Mouse (Mus musculus): Measurements from ENCODE around the gene Taar9.
"Not testable (repeated sequence)": the region's sequence is repeated elsewhere in the genome, so short reads cannot be mapped to it uniquely, and the experiment has no call there.

The Taar9 gene

DNA sequence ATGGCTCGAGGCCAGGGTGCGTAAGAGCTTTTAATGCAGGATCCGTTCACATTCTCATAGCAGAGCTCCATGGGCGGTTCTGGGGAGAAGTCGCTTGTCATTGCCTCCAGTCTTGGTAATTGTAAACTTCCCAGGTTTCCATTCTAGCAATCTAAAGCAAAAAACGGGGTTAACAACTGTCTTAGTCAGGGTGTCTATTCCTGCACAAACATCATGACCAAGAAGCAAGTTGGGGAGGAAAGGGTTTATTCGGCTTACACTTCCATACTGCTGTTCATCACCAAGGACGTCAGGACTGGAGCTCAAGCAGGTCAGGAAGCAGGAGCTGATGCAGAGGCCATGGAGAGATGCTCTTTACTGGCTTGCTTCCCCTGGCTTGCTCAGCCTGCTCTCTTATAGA is at the start of gene Taar9:
Taar9 (minus strand) TSS at position 101 of the 400 bp plus-strand sequence.
- DNase-seq (ENCODE audit: low spot score in 2 of 2) = not testable (repeated sequence)

DNA sequence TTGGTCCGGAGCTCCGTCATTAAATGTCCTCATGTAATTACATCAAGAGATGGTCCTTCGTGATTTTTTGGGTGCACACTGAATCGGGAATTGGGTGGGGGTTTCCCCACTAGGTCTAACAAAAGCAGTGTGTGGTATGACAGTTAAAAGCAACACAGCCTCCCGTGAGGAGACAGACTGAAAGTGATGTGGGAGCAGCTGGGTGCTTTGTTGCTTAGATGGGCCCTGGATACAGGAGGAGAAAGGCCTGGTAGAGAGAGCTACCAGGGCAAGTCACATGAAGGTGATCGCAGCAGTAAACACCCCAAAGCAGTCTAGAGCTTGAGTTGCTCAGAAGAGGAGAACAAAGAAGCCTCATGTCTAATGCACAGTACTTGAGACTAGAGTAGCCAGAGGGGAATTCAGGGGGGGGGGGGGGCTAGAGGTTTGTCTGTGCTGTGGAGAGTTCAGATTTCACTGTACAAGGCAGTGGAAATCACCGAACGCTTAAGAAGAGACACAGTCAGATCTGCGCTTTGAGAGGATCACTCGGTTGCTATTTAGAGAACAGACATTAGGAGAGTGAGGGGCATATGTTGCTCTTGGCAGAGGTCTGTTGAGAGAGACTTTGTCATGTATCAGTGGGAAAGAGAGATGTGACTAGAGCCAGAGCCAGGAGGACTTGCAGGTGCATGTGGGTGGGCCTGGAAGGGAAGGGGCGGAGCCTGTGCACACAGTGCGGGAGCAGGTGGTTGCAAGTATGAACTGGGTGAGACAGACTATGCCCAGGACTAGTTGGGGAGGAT is 49.3 kb upstream of the Taar9 start:
- DNase-seq (ENCODE audit: low spot score in 2 of 2) = no peak

DNA sequence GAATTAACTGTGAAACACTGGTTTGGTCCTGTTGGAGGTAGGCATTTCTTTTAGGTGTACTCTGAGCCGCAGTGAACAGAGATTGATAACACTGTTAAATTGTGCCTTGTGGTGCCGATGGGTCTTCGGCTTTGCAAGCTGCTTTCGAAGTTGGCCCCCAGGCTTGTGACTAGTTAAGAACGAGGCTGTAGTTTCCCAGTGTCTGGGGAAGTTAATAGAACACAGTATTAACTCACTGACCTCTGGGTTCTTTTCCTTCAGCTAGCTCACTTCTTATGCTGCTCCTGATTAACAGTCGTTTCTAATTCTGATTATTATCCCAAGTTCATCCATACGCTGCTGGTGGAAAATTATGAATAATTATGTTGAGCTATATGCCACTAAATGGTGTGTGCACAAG is 40.8 kb upstream of the Taar9 start:
- DNase-seq (ENCODE audit: low spot score in 2 of 2) = no peak

DNA sequence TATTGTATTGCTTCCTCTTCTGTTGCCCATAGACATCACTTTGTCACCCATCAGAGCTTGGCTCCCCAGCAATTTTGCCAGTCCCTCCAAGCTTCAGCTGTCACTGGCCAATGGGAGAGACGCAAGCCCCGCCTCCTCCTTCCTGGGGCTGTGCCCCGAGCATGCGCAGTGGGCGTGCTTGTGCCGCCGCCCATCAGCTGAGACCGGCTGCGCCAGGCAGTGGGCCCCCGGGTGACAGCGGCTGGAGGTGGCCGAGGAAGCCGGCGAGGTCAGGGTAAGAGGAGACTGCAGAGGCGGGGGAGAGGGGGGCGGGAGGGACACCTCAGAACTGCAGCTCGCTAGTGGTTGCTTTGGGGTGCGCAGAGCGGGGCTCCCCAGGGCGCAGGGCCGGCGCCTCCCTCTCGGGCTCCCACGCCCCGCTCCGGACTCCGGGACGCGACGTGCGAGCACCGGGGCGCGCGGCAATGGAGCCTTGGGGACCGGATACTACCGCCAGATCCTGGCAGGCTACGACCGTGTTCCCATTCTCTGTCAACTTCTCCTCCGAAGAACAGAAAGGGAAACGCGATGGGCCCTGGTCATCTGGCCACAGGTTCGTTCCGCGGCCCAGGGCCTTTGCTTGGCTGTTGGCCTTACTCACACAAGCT is 39.9 kb upstream of the Taar9 start, which contains the start of gene Stx7:
Stx7 (plus strand) TSS at position 168 of the 647 bp plus-strand sequence.
- peak; percentile 67 to 84 for DNase-seq (ENCODE audit: low spot score in 2 of 2)

DNA sequence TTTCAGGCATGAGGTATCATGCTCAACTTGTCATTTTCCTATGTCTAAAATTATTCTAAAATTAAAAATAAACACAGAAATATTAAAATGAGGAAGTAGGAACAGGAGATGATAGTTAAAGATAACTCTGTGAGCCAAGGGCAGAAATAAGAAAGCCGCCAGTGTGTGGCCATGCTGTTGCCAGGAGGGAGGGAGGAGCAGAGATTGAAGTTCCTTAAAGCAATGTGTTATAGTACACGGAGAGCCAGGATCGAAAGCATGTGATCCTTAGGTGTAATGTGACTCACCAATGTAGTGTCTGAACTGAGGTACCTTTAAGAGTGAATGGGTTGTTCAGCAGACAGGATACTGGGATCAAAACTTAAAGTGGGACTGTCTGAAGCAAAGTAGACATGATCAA is 33.4 kb upstream of the Taar9 start:
- no peak for DNase-seq (ENCODE audit: low spot score in 2 of 2)

DNA sequence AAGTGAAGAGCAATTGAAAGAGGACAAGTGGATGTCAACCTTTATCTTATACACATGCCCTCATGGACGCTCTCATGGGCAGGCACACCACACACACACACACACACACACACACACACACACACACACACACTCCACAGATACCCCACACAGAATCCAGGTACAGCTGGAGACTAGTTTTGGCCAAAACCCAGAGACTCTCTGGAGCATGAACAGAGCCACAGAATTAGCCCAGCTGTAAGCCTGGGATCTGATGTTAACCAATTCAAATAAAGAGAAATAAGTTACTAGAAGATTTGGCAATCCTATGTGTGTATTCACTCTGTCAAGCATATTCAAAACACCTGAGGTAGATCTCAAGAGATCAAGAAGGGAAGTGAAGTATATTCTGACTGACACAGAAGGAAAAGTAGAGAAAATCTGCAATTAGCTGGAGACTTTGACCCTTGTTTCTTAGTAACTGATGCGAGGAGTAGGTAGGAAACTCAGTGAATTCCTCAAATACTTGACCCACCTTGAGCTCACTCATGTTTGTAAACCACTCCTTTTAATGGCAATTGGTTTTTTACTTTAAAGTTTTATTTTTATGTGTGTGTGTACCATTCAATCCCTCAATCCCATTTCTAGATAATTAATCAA is 29.4 kb upstream of the Taar9 start:
- no peak for DNase-seq (ENCODE audit: low spot score in 2 of 2)

DNA sequence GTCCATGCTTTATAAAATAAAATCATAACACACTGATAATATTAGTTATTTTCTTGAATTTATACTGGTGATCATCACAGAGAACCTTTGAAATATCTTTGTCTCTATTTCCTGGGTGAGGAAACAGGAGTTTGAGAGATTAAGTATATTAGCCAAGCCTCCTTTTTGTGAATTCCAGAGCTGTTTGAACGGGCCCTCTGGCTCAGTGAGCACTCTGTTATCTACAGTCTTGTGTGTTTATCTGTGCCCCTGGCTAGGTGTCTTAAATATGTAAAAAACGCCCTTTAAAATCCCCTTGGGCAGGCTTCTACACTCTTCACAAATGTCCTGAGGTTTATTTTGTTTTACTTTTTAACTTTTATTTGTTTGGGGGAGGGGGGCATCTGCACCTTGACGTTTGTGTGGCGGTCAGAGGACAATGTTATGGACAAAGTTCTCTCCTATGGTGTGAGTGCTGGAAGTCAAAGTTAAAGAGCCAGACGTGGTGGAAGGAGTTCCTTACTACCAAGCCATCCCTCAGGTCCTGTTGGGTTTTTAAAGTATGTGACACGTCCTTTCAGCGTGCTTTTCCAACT is 24.8 kb upstream of the Taar9 start:
- no peak for DNase-seq (ENCODE audit: low spot score in 2 of 2)

DNA sequence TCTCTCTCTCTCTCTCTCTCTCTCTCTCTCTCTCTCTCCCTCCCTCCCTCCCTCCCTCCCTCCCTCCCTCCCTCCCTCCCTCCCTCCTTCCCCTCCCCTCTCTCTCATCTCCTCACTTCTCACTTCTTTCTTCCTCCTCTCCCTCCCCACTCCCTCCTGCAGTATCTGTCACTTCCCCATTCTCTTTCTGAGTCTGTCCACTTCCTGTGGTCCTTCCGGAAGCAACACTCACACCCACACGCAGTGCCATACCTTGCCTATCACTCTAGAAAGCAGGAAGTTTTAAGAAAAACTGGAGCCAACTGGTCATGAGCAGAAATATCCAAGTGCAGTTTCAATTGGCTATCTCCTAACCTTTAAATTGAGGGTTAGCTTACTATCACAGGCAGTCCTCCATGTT is 23.8 kb upstream of the Taar9 start:
- no peak for DNase-seq (ENCODE audit: low spot score in 2 of 2)

DNA sequence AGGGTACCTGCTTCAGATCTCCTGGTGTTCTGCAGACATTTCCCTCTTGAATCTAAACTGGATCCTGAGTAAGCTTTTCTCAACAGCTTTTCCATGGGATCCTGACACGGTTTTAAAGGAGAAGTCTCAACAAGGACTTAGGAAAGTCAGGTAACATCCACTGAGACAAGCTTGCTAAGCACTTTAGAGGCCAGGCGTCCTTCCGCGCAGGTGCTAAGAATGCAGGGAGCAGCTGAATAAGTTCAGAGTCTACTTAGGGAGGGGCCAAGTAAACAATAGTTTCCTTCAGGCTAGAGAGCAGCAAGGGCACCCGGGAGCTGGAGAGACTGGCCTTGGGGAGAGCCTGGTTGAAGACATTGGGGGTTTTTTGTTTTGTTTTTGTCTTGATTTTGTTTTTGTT is 22.9 kb upstream of the Taar9 start:
- DNase-seq (ENCODE audit: low spot score in 2 of 2) = no peak

DNA sequence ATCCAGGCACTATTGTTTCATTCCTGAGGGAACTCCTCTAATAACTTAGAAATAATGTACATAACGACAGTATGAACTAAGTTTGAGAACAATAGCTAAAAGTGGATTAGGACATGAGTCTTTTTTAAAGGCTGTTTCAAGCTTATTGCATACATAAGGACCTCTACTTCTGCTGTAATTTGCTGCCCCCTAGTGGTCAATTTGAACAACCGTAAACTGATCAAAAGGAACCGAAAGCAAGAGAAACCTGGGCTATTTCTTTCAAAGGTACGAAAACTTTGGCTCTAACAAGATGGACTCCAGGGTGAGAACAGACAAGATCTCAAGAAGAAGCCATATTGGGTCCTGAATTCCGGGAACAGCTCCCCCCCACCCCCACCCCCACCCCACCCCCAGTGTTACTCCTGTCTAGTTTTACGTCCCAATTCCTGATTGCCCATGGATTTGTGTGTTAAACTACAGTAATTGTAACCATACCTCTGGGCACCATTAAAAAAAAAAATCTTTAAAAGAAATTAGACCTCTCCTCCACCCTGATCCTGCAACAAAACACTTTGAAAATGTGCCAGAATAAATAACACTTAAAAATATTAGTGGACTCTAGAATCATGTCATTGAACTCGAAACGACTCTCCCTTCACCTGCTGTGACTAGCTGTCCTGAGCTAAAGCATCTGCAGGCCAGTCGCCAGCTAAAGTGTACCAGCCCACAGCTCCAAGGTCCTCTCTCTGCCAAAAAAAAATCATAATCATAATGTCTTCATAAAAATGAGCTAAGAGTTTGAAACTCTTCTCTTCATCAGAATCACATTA is 22.3 kb upstream of the Taar9 start:
- peak in 1 of 2 experiments; percentile 23 for DNase-seq (ENCODE audit: low spot score in 2 of 2)

DNA sequence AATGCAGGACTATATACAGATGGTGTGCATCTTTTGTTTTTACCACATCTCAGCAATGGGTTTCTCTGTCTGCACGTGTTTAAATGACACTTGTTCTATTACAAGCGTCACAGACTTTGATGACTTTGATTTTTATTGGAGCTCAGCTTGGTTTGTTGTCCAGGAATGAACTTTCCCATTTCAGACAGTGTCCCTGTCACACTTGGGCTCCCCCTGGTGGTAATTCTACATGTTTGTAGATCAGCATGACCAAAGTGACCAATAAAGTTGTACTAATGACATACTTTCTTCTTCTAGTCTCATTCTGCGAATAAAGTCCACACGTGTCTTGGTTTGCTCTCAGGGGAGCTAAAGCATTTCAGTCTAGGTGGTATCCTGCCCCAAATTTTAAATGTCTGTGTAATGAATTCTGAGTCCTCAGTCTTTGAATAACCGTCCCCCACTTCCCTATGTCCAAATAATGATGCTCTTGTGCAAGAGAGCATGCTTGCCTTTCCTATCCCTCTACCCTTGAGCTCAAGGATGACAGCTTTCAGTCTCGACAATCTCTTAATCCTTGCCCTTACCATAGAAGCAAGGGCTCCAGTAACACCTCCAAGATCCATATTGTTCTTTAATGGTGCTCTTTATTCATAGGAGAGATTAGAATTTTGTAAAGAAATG is 1.9 kb upstream of the Taar9 start:
- no peak for DNase-seq (ENCODE audit: low spot score in 2 of 2)

DNA sequence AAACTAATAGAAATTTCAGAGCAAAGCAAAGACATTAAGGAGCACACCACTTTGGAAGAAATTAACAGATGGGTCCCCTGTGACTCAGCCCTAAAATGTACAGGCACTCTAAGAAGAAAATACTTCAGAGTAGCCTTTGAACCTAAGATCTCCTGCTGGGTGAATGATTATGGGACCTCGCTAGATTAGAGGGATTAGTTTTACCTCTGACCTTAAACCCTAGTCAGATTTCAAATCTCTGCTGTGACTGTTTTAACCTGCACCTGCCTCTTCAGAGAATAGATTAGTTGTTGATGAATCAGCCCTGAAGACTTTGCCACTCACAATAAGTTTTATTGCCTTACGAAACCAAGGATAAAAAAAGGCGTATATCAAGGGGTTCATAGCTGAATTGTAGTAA is 1.1 kb downstream of the Taar9 start:
- no peak for DNase-seq (ENCODE audit: low spot score in 2 of 2)

DNA sequence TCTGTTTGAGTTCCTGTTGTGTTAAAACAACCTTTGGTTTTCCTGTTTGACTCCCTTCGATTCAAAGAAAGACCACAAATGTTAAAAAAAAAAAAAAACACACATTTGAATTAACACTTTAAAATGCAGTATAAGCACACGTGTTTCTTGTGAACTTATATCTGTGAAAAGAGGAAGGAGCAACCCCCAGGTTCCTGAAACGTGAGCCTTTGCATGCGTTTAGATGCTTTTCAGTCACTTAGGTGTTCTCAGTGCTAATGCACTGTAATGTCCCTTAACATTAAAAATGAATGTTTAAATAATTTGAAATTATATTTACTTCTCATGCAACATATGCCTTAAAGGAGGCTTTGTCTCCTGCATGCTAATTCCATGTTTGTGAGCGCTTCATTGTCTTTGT is 1.6 kb downstream of the Taar9 start:
- no peak for DNase-seq (ENCODE audit: low spot score in 2 of 2)

DNA sequence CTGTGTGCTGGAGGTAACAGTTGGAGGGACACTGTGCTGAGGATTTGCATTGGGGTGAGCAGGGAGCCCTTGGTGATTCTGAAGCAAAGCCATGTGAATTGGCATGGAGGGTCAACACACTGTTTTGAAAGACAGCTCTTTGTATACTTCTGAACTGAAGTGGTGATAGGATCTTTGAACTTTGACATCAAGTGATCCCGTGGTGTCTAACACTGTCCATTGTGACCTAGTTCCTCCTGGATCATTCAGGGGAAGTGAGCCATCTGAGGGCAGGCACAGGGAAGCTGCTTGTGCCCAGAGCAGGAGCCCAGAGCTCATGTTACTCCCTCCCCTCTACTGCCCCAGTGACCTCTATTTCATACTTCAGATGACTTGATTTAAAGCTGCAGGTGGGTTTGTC is 6.0 kb downstream of the Taar9 start:
- DNase-seq (ENCODE audit: low spot score in 2 of 2) = not testable (repeated sequence)

DNA sequence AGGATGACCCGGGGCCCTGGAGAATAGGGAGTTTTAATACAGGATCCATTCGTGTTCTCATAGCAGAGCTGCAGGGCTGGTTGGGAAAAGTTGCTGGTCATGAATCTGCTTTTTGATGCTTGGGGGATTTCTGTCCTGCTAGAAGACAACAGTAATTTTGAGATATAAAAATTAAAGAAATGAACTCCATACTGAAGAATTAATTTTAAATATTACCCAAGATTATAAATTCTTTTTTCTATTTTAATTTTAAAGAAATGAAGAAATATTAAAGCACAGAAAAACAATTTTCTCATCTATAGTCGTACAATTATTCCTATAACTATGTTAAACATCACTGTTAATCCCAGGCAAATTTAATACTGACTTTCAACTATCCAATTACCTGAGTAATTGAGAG is 7.5 kb downstream of the Taar9 start, which contains the start of gene Taar8c:
Taar8c (minus strand) TSS at position 101 of the 400 bp plus-strand sequence.
- DNase-seq (ENCODE audit: low spot score in 2 of 2) = not testable (repeated sequence)

DNA sequence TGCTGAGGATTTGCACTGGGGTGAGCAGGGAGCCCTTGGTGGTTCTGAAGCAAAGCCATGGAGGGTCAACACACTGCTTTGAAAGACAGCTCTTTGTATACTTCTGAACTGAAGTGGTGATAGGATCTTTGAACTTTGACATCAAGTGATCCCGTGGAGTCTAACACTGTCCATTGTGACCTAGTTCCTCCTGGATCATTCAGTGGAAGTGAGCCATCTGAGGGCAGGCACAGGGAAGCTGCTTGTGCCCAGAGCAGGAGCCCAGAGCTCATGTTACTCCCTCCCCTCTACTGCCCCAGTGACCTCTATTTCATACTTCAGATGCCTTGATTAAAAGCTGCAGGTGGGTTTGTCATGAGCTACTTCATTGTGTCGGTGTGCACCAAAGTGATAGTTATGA is 12.3 kb downstream of the Taar9 start:
- DNase-seq (ENCODE audit: low spot score in 2 of 2) = not testable (repeated sequence)

DNA sequence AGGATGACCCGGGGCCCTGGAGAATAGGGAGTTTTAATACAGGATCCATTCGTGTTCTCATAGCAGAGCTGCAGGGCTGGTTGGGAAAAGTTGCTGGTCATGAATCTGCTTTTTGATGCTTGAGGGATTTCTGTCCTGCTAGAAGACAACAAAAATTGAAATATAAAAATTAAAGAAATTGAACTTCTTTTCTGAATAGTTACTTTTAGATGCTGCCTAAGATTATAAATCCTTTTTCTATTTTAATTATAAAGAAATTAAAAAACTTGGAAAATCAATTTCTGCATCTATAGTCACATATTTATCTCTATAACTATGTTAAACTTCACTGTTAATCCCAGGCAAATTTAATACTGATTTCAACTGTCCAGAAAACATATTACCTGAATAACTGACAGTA is 17.1 kb downstream of the Taar9 start, which contains the start of gene Taar8b:
Taar8b (minus strand) TSS at position 101 of the 400 bp plus-strand sequence.
- no peak for DNase-seq (ENCODE audit: low spot score in 2 of 2)

DNA sequence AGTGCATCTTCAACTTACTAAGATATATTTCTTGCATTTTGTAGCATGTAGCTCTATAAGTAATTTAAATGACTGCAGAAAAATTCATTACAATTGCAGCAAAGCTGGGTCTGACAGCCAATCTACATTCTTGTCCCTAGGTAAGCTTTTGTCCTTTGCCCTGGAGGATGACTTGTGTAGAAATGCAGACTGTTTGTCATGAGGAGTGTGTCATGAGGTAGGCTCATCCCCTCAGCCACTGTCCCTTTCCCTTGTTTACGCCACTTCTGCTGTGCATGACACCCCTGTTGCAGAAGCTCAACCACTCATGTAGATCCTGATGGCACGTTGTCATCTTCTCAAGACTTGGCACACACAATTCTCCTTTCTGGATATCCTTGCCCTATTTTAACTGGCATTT is 22.2 kb downstream of the Taar9 start:
- no peak for DNase-seq (ENCODE audit: low spot score in 2 of 2)

DNA sequence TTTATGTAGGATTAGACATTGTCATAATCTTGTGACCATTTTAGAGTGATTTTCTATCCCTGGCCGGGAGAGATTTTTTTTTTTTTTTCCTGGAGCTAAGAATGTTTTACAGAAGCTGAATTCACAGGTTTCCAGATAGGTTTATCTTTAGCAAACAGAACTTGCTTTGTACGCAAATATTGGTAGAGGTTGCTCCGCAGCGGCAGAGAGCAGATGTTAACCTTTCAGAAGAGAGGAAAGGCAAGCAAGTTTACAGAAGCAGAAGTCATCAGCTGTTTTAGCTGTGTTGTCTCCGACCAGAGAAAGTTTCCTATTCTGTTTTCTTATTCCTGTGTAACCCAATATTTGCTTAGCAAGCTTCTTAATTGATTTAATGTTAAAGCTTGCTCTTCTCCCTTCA is 22.8 kb downstream of the Taar9 start:
- no peak for DNase-seq (ENCODE audit: low spot score in 2 of 2)

DNA sequence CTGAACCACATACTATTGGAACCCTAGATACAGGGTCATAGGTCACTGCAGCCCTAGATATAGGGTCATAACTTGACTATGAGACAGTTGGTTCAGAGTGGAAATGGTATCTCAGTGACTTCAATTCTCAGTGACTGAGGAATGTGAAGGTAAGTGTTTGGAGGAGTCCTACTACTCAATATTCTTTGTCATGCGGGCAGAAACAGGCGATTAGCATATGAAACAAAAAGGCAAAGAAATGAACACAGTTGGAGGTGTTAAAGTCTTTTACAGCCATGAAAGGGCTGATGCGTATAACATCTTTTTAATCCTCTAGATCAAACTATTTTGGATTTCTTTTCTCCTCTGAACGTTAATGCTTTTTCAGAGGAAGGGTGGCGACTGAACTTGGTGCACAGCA is 23.4 kb downstream of the Taar9 start:
- DNase-seq (ENCODE audit: low spot score in 2 of 2) = no peak

DNA sequence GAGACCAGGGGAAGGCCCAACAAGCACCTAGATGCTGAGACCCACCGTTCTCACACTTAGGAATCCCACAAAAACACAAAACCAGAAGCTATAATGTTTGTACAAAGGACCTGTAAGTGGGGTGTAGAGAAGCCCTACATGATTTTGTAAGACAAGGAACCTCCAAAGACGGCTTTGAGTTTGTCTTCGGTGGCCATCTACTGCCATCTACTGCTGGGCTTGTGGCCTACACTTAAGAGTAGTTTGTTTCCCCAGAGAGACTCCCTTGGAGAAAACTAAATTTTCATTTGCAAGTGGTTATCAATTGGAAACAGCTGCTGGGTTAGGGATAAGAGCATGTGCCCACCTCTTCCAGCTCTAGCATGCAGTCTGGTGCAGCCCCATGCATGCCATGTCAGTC is 29.2 kb downstream of the Taar9 start:
- DNase-seq (ENCODE audit: low spot score in 2 of 2) = peak; percentile 18 to 22

All from frontal cortex, postnatal 25 days (tissue).